Mouse (Mus musculus) megakaryocyte, adult 5-6 weeks (primary cell): ENCODE measurements around the gene Fyn. TPM values are rescaled to one million over a fixed set of nuclear protein-coding genes. Genes with fewer than 3 reads are reported as not detected.

Source experiments
- ATAC-seq: 2 replicates; pipeline ENCODE4 v1.8.0; 2016; ENCODE audit warnings: mild to moderate bottlenecking, inconsistent platforms; ENCODE audit not compliant: poor library complexity, severe bottlenecking
- total RNA-seq, 2 experiments: library from RNA; stranded (forward) in 1 of 2; stranded (reverse) in 1 of 2; fragments of 153-499, 151-499 nt in 1 of 2; fragments of 221-1000, 200-1000 nt in 1 of 2; gene quantifications; 2 replicates each; pipeline versions ENCODE4 v1.2.3 to v1.2.4; 2015 to 2017

The Fyn gene
- total RNA-seq, 2 experiments from 2014 or later = 19.5 to 28.9 TPM

DNA sequence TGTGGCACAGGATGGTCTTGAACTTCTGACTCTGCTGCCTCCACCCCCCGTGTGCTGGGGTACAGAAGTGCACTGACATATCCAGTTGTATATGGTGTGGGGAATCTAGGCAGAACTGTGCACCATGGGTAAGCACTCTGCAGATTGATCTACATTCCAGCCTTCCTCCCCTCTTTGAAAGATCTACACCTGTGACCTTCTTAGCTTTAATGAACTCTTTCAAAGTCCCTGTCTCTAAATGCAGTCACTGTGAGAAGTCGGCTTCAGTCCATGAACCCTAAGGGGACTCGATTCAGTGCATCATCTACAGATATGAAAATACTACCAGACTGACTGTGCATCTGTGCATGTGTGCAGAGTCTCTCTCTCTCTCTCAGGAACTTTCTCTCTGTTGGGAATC lies 99.9 kb downstream of the Fyn start:
- ATAC-seq = no peak

DNA sequence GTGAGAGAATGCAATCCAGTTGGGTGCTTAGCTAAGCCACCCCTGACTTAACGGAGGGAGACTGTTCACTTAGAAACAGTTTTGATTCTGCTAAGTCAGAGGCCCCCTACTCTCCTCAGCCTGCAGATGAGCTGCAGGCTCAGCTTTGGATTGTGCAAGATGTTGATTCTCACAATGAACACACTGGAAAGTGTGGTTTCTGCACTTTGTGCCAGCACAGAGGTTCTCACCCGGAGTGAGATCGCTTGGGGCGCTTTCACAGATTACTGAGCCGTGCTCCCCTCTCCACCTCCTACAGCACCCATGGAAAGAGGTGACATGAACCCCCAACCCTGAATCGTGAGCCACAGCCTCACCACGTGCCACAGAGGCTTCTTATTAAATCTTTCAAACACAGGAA lies 100.7 kb downstream of the Fyn start:
- peak; percentile 27; the same call in 1 of the 2 replicates for ATAC-seq

DNA sequence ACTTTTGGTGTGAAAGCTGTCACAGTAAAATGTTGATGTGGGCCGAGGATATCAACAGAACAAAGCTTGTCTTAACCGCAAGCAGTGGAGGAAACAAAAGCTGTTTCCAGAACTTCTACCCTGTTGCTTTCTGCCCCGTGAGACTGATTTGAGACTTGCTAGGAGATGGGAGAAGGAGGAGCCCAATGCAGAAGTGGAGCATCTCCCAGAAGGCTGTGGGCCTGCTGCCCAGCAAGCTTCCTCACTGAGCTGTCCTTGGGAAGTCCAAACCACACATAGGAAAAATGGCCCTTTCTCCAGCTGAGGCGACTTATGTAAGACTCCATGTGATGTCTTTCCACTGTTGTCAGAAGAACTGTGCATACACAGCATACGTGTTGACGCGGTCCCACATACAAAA lies 101.7 kb downstream of the Fyn start:
- peak; percentile 17; the same call in 1 of the 2 replicates for ATAC-seq

DNA sequence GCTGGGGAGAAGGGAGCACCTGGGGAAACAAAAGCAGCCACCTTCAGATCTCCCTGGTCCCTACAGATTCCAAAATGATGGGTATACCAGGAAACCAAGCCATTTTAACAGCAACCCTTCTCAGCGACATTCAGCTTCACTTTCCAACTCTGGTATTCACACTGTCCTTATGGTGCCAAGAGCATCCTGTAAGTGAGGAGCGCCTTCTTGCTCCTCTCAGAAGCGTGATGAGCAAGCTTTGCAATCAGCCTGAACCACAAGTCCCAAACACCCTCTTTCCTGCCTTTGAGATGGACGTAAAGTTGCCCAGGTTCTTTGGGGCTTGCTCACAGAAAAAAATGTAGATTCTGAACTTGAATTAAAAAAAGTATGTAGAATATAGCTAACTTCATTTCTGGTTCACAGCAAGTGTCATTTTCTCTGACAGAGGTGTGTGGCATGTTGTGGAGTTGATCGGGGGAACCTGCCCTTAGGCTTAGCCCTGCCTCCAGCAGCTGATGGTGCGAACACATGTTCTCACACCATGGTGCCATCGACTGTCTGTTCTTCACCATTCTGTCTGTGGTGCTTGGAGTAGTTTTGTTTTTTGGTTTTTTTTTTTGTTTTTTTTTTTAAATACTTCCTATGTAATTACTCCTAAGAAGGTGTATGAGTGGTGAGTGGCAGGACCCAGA lies 102.5 kb downstream of the Fyn start:
- no peak for ATAC-seq

DNA sequence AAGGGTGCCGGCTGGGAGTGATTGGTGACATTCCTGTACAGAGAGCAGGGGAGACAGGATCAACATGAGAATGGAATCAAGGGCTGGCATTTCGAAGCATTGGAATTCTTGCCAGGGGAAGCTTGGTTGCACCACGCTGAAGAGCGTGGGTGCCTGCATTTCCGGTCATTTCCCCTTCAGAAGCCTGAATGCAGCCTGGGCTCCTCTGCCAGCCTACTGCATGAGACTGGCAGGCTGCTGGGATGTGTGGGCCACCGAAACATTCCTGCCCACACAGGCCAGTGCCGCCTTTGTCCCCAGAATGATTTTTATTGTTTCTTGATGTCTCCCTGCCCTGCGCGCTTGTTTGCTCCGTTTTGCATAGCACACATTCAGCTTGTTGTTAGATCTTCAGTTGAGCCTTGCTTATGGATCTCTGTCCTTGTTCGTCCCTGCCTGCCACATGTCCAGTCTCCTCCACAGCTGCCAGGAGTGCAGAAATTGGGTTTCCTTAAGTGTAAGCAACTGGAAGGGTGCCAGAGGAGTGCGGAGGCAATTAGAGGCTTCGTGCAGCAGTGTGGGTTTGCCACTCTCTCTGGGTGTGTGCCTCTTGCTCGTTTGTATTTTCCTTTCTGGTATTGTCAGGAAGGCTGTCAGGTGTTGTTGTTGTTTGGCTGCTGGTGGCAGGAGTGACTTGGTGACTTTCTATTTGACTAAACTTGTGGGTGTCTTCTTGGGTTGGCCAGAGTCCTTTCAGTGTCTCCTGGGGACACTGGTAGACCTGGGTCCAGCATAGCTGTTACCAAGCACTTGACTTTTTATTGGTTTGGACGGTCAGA lies 103.3 kb downstream of the Fyn start:
- no peak; the same call in 1 of the 2 replicates for ATAC-seq

DNA sequence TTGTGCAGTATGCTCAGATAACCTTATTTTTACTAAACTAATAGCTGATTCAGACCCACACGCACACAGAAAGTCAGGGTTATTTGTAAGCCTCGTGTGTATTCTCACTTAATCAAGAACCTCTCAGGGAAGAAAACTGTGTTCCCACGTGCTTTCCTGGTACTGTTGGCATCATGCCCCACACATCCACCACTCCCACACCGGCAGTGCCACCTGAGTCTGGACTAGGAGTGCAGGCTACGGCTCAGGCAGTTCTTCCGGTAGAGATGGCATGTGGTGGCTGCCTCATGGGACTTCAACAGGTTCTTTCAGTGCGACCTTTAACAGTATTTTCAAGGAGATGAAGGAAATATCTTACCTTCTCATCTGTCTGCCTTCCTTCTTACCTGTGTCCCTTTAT lies 104.3 kb downstream of the Fyn start:
- no peak for ATAC-seq

DNA sequence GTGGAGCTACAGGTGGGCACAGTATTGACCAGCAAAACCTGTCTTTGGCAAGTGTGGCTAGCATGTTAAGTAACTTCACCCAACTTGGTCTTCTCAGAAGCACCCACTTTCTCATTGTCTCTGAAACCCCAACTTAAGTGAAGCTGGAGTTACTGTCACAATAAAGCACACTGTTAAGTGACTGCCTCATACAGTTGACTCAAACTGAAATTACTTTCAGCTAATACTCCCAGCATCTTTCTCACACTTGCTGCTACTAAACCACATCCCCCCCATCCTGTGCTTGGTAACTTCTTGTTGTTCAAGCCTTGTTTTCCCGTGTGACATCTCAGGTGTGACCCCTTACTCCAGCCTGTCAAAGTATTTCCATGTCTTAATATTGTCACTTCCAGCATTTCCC lies 110.7 kb downstream of the Fyn start:
- ATAC-seq = peak; percentile 40; the same call in 1 of the 2 replicates

DNA sequence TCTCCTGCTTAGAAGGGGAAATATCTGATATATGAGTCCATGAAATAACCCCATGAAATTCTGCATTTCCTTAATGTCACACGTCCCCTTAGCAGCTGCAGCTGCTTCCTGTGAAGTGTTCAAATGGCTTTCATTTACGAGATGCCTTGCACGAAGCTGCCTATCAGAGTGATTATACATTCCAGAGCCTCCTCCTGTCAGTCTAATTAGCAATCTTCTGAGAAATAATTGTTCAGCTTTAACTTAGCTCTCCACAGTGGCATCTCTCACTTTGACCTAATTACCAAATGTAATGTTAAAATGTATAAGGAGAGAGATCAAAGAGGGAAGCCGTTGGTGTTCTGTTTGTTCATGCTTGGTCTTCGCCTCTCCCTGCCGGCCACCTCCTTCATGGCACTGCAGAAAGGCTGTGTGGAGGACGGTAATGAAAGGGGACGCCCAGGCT lies 115.7 kb downstream of the Fyn start:
- ATAC-seq = no peak

DNA sequence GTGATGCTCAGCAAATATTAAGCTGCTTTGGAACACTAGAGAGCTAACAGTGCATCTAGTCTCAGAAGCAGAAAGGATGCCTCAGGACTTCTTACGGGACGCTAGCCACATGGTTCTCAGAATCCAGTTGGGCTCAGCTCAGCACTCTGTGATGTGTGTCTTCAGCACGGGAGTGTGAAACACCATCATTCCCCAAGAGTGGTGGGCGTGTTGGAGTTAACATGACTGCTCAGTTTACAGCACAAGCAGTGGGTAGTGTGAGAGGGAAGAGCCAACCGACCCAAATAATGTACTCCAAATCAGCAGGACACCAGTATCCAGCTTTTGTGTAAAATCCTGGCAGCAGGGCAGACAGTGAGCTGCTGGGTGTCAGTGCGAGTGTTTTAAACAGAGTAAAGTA lies 116.2 kb downstream of the Fyn start:
- no peak for ATAC-seq

DNA sequence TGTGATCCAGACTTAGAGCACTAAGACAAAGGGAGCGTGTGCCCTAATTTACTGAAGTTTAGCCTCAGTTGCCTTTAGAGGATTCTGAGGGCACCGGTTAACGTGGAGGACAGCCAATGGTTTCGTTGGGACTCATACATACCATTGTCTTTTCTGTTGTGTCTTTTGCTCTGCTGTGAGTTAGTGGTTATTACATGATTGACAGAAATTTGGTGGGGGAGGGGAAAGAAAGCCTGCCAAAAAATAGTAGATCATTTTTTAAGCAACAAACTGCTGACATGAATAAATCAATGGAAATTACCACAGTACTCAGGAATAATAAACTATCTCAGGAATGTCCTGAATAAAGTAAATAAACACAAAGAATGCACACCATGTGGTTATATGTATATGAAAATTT lies 117.3 kb downstream of the Fyn start:
- ATAC-seq = no peak

DNA sequence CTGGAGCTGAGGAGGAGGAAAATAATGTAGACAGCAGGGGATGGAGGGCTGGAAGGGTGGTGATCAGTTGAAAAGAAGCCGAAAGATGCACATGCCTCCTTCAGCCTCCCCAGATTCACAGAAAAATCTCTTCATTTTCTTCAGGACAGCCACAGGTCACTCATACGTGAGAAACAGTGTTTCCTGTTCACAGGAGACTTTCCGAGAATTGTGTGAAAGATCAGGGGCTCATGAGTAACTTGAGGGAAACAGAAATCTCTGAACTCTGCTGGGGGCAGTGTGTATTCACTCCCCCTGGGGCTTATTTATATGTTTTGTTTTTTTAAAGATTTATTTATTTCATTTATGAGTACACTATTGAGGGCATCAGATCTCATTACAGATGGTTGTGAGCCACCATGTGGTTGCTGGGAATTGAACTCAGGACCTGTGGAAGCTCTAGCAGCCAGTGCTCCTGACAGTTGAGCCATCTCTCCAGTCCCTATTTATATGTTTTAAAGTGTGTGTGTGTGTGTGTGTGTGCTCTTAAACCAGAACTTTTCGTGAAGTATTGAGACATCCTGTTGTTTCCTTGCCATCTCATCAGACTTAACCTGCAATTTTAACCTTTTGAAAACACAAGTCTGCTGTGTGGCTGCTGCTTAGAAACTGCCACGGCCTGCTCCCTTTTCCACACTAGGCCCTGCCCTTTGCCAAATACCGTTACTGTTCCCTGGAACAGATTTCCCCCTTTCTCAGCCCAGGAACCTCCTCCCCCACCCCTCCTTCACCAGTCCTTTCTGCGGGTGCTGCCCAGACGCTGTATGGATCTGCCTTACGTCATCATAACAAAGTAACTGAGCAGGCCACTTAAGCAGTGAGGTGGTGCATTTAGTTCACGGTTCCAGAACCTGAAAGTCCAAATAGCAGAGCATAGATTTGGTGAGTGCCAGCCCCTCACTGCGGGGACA lies 118.1 kb downstream of the Fyn start:
- 0 out of 2 replicates have a peak, but pooled peaks have one; percentile 11 for ATAC-seq

DNA sequence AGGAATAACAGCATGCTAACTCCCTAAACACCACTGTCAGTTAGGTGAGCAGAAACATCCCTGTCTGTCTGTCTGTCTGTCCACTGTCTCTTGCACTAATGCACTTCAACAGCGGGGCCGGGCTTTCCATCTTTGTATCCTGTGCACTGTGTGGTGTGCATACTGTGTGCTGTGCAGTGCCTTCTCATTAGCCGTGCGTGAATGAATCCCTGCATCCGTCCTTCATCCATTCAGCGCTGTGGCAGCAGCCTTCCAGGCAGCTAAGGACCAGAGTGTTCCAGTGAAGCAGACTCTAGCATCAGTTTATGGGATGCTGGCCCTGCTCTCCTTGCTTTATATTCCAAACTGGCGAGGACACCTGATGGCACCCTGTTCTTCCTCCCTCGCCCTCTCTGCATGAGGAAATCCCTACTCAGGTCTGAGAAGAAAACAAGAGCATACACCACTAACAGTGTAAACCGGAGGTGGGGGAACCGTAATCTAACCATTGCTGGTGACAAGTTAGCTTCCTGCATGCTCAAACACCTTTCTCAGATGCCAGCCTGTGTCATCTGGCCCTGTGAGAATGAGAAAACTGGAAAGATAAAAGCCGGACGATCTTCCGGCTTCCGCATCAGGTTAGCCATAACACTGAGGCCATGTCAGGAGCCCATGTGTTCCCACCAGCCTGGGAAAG lies 119.2 kb downstream of the Fyn start:
- ATAC-seq = no peak

DNA sequence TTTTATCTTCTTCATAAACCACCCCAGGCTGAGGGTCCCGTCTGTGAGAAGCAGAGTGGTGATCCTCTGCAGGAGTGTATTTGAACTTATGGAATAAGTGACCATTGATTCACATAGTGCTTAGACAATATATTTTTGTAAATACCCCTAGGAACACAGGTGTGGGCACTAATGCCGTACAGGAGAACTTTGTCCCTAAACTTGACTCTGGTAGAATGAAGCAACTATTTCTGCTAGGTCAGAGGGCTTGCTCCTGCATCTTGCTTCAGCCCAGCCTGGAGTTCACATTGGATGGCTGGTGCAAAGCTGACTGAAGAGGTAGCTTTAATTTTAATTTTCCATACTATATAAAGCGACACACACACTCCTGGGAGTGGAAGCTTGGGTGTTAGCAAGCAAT lies 119.9 kb downstream of the Fyn start:
- no peak for ATAC-seq

DNA sequence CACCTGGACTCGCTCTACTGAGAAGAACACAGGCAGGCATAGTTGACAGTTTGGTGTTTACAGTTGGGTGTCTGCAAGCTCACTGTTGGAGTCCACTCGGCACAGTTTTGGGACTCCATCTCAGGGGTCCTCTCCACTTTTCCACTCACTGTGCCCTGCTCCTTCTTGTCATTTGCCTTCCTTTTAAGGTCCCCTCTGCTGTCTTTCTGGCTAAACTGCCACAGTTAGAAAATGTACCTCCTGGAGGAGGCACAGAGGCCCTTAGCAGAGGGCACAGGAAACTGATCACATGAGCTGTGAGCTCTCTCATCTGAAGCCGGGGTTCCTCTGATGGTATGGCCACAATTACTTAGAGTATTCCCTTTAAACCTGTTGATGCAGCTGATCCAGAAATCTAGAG lies 120.3 kb downstream of the Fyn start:
- no peak for ATAC-seq

DNA sequence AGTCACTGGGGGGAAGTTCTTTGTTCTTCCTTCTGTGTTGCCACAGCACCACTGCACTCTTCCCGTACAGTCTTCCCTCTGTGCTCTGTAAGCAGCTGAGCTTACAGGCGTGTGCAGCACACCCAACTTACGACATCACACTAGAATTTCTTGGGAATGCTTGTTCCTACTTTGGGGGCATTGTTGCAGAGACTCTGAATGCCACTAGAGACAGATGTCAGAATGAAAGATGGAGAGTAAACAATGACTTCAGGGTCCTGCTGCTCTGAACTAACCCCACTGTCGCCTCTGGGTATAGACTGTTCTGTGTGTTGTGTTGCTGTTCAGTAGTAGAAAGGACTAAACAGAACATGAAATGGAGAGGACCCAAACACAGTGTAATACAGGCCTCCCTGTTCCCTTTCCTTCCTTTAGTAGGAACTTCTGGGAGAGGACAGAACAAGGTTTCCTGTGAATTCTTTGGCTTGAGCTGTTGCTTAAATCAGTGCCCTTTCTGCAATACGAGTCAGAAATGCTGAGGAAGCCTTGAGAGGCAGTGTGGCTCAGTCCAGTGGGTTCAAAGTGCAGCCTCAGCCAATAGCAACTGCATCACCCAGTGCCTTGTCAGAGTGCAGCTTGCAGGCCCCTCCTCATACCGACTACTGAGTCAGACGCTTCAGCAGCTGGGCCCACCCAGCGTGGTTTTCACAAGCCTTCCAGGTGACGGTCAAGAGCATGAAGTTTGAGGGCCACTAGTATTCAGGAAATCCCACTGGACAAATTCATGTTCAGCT lies 121.9 kb downstream of the Fyn start:
- 0 out of 2 replicates have a peak, but pooled peaks have one; percentile 33 for ATAC-seq

DNA sequence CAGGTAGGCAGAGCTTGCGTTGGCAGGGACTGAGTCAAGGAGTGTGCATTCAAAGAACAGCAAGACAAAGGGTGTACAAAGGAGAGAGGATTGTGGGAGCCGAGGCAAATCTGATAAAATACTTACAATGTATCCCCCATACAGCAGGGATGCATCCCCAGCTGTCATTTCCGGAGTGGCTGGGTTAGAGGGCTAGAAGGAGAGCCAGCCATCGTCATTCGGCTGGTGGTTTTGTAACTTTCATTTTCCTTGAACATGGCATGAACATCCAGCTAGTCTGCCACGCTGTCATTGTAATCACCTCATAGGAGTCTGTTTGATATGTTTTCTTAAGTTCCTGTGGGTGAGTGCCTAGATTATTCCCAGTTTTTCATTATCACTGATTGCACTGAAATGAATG lies 123.5 kb downstream of the Fyn start:
- ATAC-seq = no peak

DNA sequence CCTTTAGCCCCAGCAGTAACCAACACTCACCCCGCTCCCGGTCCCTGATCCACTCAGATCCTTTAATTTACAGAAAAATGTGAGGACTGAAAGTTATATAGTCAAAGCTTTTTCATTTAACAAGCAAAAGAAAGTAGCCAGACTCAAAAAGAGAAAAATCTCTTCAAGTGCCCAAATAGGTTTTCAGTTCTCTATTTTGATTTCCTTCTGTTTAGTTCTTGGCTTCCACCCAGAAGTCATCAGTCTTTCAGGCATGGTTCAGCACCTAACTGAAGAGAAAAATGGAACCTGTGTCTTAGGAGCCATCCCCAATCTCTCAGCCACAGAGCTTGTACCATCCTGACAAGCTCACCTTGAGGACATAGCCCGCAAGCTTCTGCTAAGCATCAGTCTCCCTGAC lies 124.4 kb downstream of the Fyn start:
- peak; percentile 21; the same call in 1 of the 2 replicates for ATAC-seq

DNA sequence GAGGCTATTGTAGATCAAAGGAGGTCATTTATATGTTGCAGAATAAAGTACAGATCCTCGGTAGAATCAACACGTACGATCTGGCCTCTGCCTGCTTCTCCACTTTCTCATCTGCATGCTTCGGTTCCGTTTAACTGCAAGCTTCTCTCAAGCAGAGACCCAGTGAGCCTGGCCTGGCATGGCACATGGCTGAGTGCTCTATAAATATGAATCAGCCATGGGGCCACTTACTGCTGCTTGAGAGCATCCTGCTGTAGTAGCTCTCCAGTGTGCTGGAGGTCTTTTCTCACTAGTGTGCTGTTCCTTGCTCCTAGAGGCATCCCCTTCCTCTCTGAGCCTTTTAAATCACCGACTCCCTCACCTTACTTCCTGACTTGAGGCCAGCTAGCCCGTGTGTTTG lies 130.0 kb downstream of the Fyn start:
- no peak for ATAC-seq

DNA sequence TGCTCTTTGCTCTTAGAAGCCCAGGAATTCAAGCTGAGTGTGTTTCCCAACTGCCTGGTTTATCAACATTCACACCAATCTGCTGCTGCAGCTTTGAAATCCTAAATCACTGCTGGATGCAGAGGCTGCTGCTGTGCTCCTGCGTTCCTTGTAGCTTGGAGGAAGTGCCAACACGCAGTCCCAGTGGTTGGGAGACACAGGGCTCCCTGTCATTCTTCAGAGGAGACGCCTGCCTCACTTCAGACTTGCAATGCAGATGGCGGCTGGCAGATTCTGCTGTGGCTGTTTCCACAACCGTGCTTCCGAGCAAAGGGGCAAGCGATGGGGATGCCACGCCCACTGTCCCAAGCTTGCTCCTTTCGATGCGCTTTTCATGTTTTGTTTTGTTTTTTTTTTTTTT lies 132.9 kb downstream of the Fyn start:
- ATAC-seq = no peak
